Mouse (Mus musculus): Measurements from ENCODE around the gene Clec9a. TPM values are rescaled to one million over a fixed set of nuclear protein-coding genes. Genes with fewer than 3 reads are reported as not detected.

Gene Clec9a
- polyA plus RNA-seq (2016; fragmentation: Nextera tagmentation; extraction: Ambion mirVana): 0.12 and 0.16 TPM in 2 replicates

- Histone ChIP-seq H3K9ac (no peak within 1 kb of the TSS), H3K4me1 (no peaks in the 10 kb centered on the region), H3K4me3 (no peak within 1 kb of the TSS), H3K36me3 (no peaks in the 10 kb centered on the region), H3K9me3 (replicated peaks) (no peaks in the 10 kb centered on the region), H3K27ac (no peak within 1 kb of the TSS), H3K4me2 (replicated peaks) (no peak within 1 kb of the TSS), H3K27me3 (no peaks in the 10 kb centered on the region)
- no peak for ATAC-seq (ENCODE audit: low FRiP score)
- 91% methylated on average over 2 of the region's 2 CpGs for WGBS
These were observed at the start of gene Clec9a for GRCm38 (mm10) chr6:129408562-129408961. TSS of gene Clec9a (plus strand) at chr6:129408862.

GRCm38 (mm10) chr6:129359515-129359914, 49.1 kb upstream of the Clec9a start:
- no peaks in the 10 kb centered on the region for H3K4me1 ChIP-seq
- no peaks in the 10 kb centered on the region for H3K36me3 ChIP-seq
- no peaks in the 10 kb centered on the region for H3K9me3 ChIP-seq (replicated peaks)
- WGBS: 96% methylated on average over 2 of the region's 2 CpGs
- ATAC-seq (ENCODE audit: low FRiP score): no peak
- H3K9ac ChIP-seq: no peak overlapping the region
- H3K4me2 ChIP-seq (replicated peaks): no peak overlapping the region
- no peak overlapping the region for H3K4me3 ChIP-seq
- H3K27me3 ChIP-seq: no peaks in the 10 kb centered on the region
- no peak overlapping the region for H3K27ac ChIP-seq

- no peaks in the 10 kb centered on the region for H3K4me1 ChIP-seq
- H3K4me3 ChIP-seq: no peak overlapping the region
- no peak overlapping the region for H3K4me2 ChIP-seq (replicated peaks)
- 20% methylated on average over 1 of the region's 1 CpGs for WGBS
- H3K36me3 ChIP-seq: no peaks in the 10 kb centered on the region
- H3K9ac ChIP-seq: no peak overlapping the region
- no peaks in the 10 kb centered on the region for H3K9me3 ChIP-seq (replicated peaks)
- no peak overlapping the region for H3K27ac ChIP-seq
- ATAC-seq (ENCODE audit: low FRiP score): no peak
- no peaks in the 10 kb centered on the region for H3K27me3 ChIP-seq
These were observed 44.7 kb upstream of the Clec9a start for GRCm38 (mm10) chr6:129363942-129364341.

GRCm38 (mm10) chr6:129365959-129366359, 42.7 kb upstream of the Clec9a start:
- H3K27ac ChIP-seq: no peak overlapping the region
- no peaks in the 10 kb centered on the region for H3K9me3 ChIP-seq (replicated peaks)
- H3K27me3 ChIP-seq: no peaks in the 10 kb centered on the region
- no peak overlapping the region for H3K9ac ChIP-seq
- H3K36me3 ChIP-seq: no peaks in the 10 kb centered on the region
- H3K4me2 ChIP-seq (replicated peaks): no peak overlapping the region
- no peak overlapping the region for H3K4me3 ChIP-seq
- H3K4me1 ChIP-seq: no peaks in the 10 kb centered on the region
- 24% methylated on average over 6 of the region's 6 CpGs for WGBS
- ATAC-seq (ENCODE audit: low FRiP score): 0 out of 2 replicates have a peak, but pooled peaks have one; percentile 52

- no peaks in the 10 kb centered on the region for H3K27me3 ChIP-seq
- no peak overlapping the region for H3K27ac ChIP-seq
- no peak overlapping the region for H3K9ac ChIP-seq
- H3K9me3 ChIP-seq (replicated peaks): no peaks in the 10 kb centered on the region
- no peaks in the 10 kb centered on the region for H3K4me1 ChIP-seq
- WGBS: 72% methylated on average over 7 of the region's 7 CpGs
- no peak for ATAC-seq (ENCODE audit: low FRiP score)
- no peak overlapping the region for H3K4me3 ChIP-seq
- no peaks in the 10 kb centered on the region for H3K36me3 ChIP-seq
- H3K4me2 ChIP-seq (replicated peaks): no peak overlapping the region
These were observed 39.1 kb upstream of the Clec9a start for GRCm38 (mm10) chr6:129369374-129370132.

- H3K27ac ChIP-seq: no peak overlapping the region
- no peak overlapping the region for H3K9ac ChIP-seq
- WGBS: 88% methylated on average over 2 of the region's 2 CpGs
- H3K9me3 ChIP-seq (replicated peaks): no peaks in the 10 kb centered on the region
- no peak for ATAC-seq (ENCODE audit: low FRiP score)
- no peaks in the 10 kb centered on the region for H3K27me3 ChIP-seq
- H3K4me3 ChIP-seq: no peak overlapping the region
- H3K36me3 ChIP-seq: no peaks in the 10 kb centered on the region
- H3K4me2 ChIP-seq (replicated peaks): no peak overlapping the region
- no peaks in the 10 kb centered on the region for H3K4me1 ChIP-seq
These were observed 33.7 kb upstream of the Clec9a start for GRCm38 (mm10) chr6:129374937-129375471.

GRCm38 (mm10) chr6:129380454-129380853, 28.2 kb upstream of the Clec9a start:
- no peaks in the 10 kb centered on the region for H3K4me1 ChIP-seq
- H3K9me3 ChIP-seq (replicated peaks): no peaks in the 10 kb centered on the region
- H3K27me3 ChIP-seq: no peaks in the 10 kb centered on the region
- H3K27ac ChIP-seq: no peak overlapping the region
- no peak for ATAC-seq (ENCODE audit: low FRiP score)
- H3K4me3 ChIP-seq: no peak overlapping the region
- 73% methylated on average over 3 of the region's 4 CpGs for WGBS
- no peak overlapping the region for H3K9ac ChIP-seq
- no peak overlapping the region for H3K4me2 ChIP-seq (replicated peaks)
- H3K36me3 ChIP-seq: no peaks in the 10 kb centered on the region

GRCm38 (mm10) chr6:129381736-129382135, 26.9 kb upstream of the Clec9a start:
- H3K9me3 ChIP-seq (replicated peaks): no peaks in the 10 kb centered on the region
- no peak overlapping the region for H3K27ac ChIP-seq
- H3K4me3 ChIP-seq: no peak overlapping the region
- H3K4me2 ChIP-seq (replicated peaks): no peak overlapping the region
- no peaks in the 10 kb centered on the region for H3K36me3 ChIP-seq
- no peak for ATAC-seq (ENCODE audit: low FRiP score)
- 78% methylated on average over 1 of the region's 1 CpGs for WGBS
- H3K27me3 ChIP-seq: no peaks in the 10 kb centered on the region
- H3K9ac ChIP-seq: no peak overlapping the region
- no peaks in the 10 kb centered on the region for H3K4me1 ChIP-seq

GRCm38 (mm10) chr6:129383466-129383865, 25.2 kb upstream of the Clec9a start:
- H3K36me3 ChIP-seq: no peaks in the 10 kb centered on the region
- WGBS: 92% methylated on average over 3 of the region's 3 CpGs

GRCm38 (mm10) chr6:129385000-129385399, 23.7 kb upstream of the Clec9a start:
- no peaks in the 10 kb centered on the region for H3K36me3 ChIP-seq
- H3K27me3 ChIP-seq: no peaks in the 10 kb centered on the region
- no peak overlapping the region for H3K9ac ChIP-seq
- H3K9me3 ChIP-seq (replicated peaks): no peaks in the 10 kb centered on the region
- ATAC-seq (ENCODE audit: low FRiP score): no peak
- no peak overlapping the region for H3K4me2 ChIP-seq (replicated peaks)
- no peak overlapping the region for H3K27ac ChIP-seq
- H3K4me1 ChIP-seq: no peaks in the 10 kb centered on the region
- no peak overlapping the region for H3K4me3 ChIP-seq
- WGBS: 49% methylated on average over 4 of the region's 4 CpGs

More at GRCm38 (mm10) chr6:129383466-129383865, 25.2 kb upstream of the Clec9a start:
- Histone ChIP-seq H3K9me3 (replicated peaks) (no peaks in the 10 kb centered on the region), H3K27ac (no peak overlapping the region), H3K9ac (no peak overlapping the region), H3K4me2 (replicated peaks) (no peak overlapping the region), H3K27me3 (no peaks in the 10 kb centered on the region), H3K4me1 (no peaks in the 10 kb centered on the region), H3K4me3 (no peak overlapping the region)
- ATAC-seq (ENCODE audit: low FRiP score): no peak

- H3K27ac ChIP-seq: 0 out of 2 replicates have a peak within 1 kb of the TSS, but pooled peaks have one; percentile 12
- 65% methylated on average over 2 of the region's 2 CpGs for WGBS
- H3K36me3 ChIP-seq: no peaks in the 10 kb centered on the region
These were observed 22.9 kb upstream of the Clec9a start, which contains the start of gene Clec12b for GRCm38 (mm10) chr6:129385774-129386173. TSS of gene Clec12b (minus strand) at chr6:129385874.

GRCm38 (mm10) chr6:129393087-129393720, 15.5 kb upstream of the Clec9a start:
- Histone ChIP-seq H3K27me3 (no peaks in the 10 kb centered on the region), H3K4me1 (no peaks in the 10 kb centered on the region), H3K9ac (no peak overlapping the region), H3K4me2 (replicated peaks) (no peak overlapping the region), H3K4me3 (no peak overlapping the region), H3K9me3 (replicated peaks) (no peaks in the 10 kb centered on the region), H3K36me3 (no peaks in the 10 kb centered on the region), H3K27ac (no peak overlapping the region)
- ATAC-seq (ENCODE audit: low FRiP score): no peak
- 37% methylated on average over 2 of the region's 2 CpGs for WGBS

More at GRCm38 (mm10) chr6:129385774-129386173, 22.9 kb upstream of the Clec9a start, which contains the start of gene Clec12b:
- ATAC-seq (ENCODE audit: low FRiP score): no peak
- H3K9me3 ChIP-seq (replicated peaks): no peaks in the 10 kb centered on the region
- H3K4me3 ChIP-seq: no peak within 1 kb of the TSS
- no peaks in the 10 kb centered on the region for H3K4me1 ChIP-seq
- H3K9ac ChIP-seq: no peak within 1 kb of the TSS
- no peaks in the 10 kb centered on the region for H3K27me3 ChIP-seq
- no peak within 1 kb of the TSS for H3K4me2 ChIP-seq (replicated peaks)
